Mouse (Mus musculus) thymus, postnatal 0 days (tissue): Measurements from ENCODE around the gene Cd46. TPM values are rescaled to one million over a fixed set of nuclear protein-coding genes. Genes with fewer than 3 reads are reported as not detected.

Source experiments
- DNase-seq: peaks from one replicate; pipeline ENCODE4 v3.0.0-alpha.2; 2015; ENCODE audit warnings: low spot score
- polyA plus RNA-seq: library from polyadenylated mRNA; unstranded; fragments of >200 nt; fragmentation: Nextera tagmentation; extraction: Ambion mirVana; gene quantifications from 2 replicates; pipeline ENCODE4 v1.2.1, GENCODE M21; 2015

Gene Cd46
- polyA plus RNA-seq, 1 experiment from 2014 or later, result 1.4 TPM

DNA sequence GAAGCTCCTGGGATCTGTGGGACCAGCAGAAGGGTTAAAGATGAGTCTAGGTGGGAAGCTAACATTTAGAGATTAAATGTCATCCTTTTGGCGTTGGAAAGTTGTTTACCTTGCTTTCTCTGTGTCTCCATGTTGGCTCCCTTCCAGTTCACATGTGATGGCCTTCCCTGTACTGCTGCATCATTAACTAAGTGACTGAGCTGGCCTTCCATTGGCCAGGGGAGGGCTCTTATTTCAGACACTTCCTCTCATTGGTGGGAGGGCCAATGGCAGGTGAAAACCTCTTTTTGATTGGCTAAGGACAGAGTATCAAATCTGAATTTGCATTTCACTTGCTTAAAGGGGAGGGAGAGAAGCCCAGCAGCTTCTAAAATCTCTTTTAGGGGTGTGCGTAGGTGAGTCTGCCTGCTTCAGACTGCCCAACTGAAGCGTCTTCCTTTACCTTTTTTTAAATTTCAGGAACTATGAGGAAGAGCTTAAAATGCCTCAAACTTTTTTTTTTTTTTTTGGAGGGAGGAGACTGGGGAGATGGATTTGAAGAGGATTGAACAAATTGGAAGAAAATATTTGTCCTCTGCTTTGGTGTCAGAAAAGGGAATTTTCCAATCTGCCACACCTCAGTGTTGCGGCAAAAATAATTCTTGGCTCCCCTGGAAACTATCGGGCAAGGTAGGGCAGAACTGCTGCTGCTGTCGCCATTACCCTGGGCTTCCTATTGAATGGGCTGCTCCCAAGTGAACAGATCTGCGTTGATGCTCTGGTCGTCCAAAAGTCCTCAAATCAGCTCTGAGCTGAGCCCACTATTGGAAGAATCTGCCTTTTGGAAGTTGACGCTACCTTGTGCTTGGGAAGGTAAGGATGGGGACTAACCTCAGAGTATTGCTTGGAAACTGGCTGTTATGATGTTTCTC is 73.7 kb downstream of the Cd46 start:
- DNase-seq, result no peak

GRCm38 (mm10) chr1:195017626-195018025 is 74.4 kb downstream of the Cd46 start:
- no peak for DNase-seq

- no peak for DNase-seq
Observed at GRCm38 (mm10) chr1:195016811-195017501, 75.1 kb downstream of the Cd46 start.

DNA sequence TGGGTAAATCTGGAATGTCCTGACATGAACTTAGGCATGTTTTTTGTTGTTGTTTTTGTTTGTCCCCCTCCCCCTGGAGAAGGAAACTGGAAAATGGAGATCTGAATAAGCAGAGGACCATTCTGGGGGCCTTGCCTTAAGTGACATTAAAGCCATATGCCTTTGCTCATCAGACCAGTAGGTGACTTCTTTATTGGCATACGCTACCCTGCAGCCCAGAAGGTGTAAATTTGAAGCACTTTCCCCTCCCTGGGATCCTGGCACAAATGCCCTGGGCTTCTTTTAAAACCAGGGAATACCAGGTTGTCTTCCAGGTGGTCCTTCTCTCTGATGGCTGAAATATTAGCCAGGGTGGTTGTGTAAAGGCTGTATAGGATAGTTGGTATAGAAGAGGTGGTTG is 76.8 kb downstream of the Cd46 start:
- DNase-seq, result no peak

- DNase-seq, result no peak
Observed at GRCm38 (mm10) chr1:195014201-195014885, 77.7 kb downstream of the Cd46 start.

DNA sequence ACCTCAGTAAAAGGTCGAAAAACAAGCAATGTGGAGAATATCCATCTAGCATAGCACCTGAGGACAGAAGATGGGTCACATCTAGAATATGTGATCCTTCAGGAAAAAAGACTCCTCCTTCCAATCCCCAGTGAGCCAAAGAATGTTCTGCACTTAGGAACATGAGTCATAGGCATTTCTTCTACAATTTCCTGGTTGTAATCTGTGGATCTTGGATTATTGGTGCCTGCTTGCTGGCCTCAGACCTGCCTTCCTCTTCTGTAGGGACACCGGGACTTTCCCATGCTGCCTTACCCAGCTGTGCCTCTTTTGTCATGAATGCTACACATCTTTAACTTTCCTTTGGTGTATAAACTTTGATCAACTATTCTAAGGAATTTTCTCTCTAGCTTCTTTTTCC is 79.5 kb downstream of the Cd46 start:
- no peak for DNase-seq

DNA sequence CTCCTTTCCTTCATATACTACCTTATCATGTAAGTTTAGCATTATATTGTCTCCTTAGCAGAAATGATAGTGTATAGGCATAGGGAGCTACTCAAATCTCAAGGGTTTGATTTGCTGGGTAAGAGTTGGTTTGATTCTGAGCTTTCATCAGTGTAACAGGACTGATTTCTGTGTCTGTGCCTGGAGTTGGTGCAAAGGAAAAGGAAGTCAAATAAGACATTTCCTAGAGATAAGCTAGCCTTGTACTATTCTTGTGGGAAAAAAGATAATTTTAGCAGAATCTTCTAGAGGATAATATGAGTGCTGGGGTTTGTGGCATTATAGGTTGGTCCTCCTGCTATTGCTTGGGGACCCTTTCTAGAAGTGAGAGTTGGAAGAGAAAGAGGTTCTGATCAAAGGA is 85.8 kb downstream of the Cd46 start:
- no peak for DNase-seq

- no peak for DNase-seq
Observed at GRCm38 (mm10) chr1:195004194-195004593, 87.9 kb downstream of the Cd46 start.

- DNase-seq, result no peak
Observed at GRCm38 (mm10) chr1:195003328-195003727, 88.7 kb downstream of the Cd46 start.

DNA sequence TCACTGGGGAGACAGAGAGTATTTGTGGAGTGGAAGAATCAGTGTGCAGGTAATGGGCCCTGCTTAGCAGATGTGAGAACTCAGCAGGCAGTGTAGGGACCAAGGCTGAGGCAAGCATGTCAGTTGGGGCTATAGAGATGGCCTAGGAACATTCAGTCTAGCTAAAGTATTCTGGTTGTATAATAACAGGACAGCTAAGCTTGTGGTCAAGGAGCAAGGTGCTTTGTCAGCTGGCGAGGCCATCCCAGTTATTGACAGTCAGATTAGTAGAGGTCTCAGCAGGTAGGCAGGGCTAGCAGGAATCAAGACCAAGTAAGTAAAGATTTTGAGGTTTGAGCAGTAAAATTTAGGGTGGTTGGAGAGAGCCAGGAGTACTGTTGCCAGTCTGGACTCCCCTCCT is 93.7 kb downstream of the Cd46 start:
- DNase-seq, result no peak

DNA sequence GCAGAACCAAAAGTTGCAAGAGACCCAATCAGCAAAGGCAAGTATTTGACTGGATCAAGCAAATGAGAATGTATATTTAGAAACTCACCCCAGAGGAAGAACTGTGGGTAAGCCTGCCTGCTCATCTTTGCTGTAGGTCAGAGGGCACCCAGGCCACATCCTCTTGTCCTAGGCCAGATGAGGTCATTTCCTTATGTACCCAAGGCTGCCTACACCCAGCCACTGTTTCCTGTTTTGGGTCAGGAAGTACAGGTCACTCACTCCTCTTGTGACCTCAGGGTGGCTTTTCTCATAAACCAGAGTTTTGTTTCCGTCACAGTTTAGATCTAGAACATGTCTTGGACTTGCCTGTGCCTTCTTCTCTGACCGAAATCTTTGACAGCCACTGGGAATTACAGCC is 96.9 kb downstream of the Cd46 start:
- no peak for DNase-seq

GRCm38 (mm10) chr1:194994262-194994661 is 97.8 kb downstream of the Cd46 start:
- no peak for DNase-seq

GRCm38 (mm10) chr1:194993409-194993988 is 98.5 kb downstream of the Cd46 start:
- no peak for DNase-seq

DNA sequence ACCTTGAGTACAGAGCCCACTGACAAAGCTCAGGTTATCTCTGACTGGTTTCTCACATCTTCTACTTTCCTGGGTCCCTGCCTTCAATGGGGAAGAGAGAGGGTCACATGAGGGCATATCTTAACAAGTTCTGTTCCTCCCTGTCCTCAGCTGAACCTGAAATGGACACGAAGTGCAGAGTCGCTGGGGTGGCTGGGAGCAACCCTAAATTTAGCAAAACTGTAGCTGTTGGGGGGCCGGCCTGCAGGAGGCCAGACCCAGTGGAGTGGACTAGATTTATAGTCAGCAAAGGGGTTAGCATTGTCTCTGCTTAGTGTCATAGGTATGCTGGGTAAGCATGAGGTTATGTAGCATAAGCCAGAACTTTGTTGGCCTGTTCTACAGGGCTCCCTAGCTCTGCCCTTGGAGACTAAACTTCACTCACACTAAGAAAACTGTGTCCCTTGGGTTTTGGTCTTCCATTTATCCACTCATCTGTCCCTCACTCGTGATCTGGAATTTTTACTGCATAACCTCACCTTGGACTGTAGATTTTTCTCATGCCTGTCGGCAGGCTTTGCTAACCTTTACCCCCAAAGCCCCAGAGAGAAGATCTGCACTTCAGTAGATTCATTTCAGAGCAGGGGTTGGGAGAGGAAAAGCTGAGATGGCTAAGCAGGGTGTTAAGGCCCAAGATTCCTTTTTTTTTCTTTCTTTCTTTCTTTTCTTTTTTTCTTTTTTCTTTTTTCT is 99.3 kb downstream of the Cd46 start:
- no peak for DNase-seq

GRCm38 (mm10) chr1:194991654-194992053 is 100.4 kb downstream of the Cd46 start:
- DNase-seq, result no peak

DNA sequence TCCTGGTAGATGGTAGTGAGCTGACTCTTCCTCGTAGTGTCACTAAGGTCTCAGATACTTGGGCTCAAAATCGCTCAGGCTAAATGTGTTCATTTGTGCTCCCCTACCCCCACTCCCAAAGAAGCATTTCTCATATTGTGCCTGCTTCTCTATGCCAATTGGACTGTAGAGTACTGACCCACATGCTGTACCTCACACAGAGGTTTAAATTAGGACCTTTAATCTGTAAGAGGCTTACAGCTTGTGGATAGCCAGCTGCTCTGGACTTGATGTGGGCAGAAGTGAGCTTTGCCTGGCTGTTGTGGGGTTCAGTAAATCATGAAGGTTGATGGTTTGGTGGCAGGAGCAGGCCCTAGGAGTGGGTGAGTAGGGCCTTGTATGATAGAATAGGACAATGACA is 101.1 kb downstream of the Cd46 start:
- DNase-seq, result no peak

DNA sequence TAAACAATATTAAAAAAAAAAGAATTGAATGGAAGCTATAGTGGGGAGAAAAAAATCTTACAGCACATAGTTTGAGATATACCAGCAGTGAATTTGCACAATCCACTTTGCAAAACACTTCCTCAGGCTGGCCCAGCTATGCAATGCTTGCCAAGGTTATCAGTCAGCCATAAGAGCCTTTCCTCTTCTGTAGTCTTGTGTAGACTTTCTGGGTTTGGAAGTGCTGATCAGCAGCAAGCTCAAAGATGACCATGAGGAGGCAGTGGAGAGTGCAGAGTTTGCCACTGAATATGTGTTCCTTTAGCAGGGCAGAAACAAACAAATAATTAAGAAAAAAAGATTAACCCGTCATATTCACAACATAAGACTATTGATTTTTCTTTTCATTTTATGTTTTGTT is 103.0 kb downstream of the Cd46 start:
- DNase-seq, result no peak
